Mouse (Mus musculus) limb, embryonic 14.5 days (tissue): Measurements from ENCODE around the gene Srsf5. TPM values are rescaled to one million over a fixed set of nuclear protein-coding genes. Genes with fewer than 3 reads are reported as not detected.
A peak's percentile ranks its signal among the peaks of the same experiment; 100 is the strongest.

Experiments
- ATAC-seq: fragments of 200-750 bp; cut with Nextera tagmentation; 2 replicates; pipeline ENCODE4 v1.8.0; 2017; ENCODE audit warnings: low read depth, moderate number of reproducible peaks, moderate TSS enrichment; ENCODE audit not compliant: low FRiP score
- DNase-seq: peaks from one replicate; pipeline ENCODE4 v3.0.0-alpha.2; 2015; ENCODE audit warnings: low spot score
- H3K27ac ChIP-seq: fragments of 300-500 bp; sonication (generic); replicated peaks from 2 replicates; pipeline ENCODE4 v1.5.1; 2014; ENCODE audit warnings: low read depth, mild to moderate bottlenecking, low read length, moderate library complexity, mixed read lengths
- H3K27me3 ChIP-seq: fragments of 300-500 bp; sonication (generic); 2 replicates; pipeline ENCODE4 v1.6.1; 2014; ENCODE audit warnings: low read length, mixed read lengths; ENCODE audit not compliant: control insufficient read depth, insufficient read depth
- H3K36me3 ChIP-seq: fragments of 300-500 bp; sonication (generic); 2 replicates; pipeline ENCODE4 v1.6.1; 2014; ENCODE audit warnings: mild to moderate bottlenecking, low read length, moderate library complexity, mixed read lengths; ENCODE audit not compliant: control insufficient read depth, insufficient read depth
- H3K4me1 ChIP-seq: fragments of 300-500 bp; sonication (generic); 2 replicates; pipeline ENCODE4 v1.6.1; 2014; ENCODE audit warnings: antibody characterized with exemption, low read length, mixed read lengths; ENCODE audit not compliant: control insufficient read depth, insufficient read depth
- H3K4me2 ChIP-seq: fragments of 300-500 bp; sonication (generic); replicated peaks from 2 replicates; pipeline ENCODE4 v1.6.1; 2014; ENCODE audit warnings: low read depth, mild to moderate bottlenecking, low read length, moderate library complexity; ENCODE audit not compliant: severe bottlenecking
- H3K4me3 ChIP-seq: fragments of 300-500 bp; sonication (generic); replicated peaks from 2 replicates; pipeline ENCODE4 v1.5.1; 2014; ENCODE audit warnings: low read length
- H3K9ac ChIP-seq: fragments of 300-500 bp; sonication (generic); 2 replicates; pipeline ENCODE4 v1.6.1; 2014; ENCODE audit warnings: mild to moderate bottlenecking, low read depth, low read length, moderate library complexity; ENCODE audit not compliant: severe bottlenecking
- H3K9me3 ChIP-seq: fragments of 300-500 bp; sonication (generic); 2 replicates; pipeline ENCODE4 v1.6.1; 2016; ENCODE audit warnings: low read length; ENCODE audit not compliant: control insufficient read depth
- POLR2A ChIP-seq: fragments of 200-500 bp; IDR thresholded peaks from 2 replicates; pipeline ENCODE4 v1.8.0; 2012; ENCODE audit warnings: inconsistent platforms, mild to moderate bottlenecking, moderate library complexity, borderline replicate concordance; ENCODE audit not compliant: insufficient read depth, insufficient read length; ENCODE audit errors: extremely low read depth
- WGBS: fragments of 180-500 bp; shearing (Covaris S2); extraction: QIAGEN DNeasy Blood & Tissue Kit; methylation state at CpG from one replicate; pipeline ENCODE4 v1.1.7; 2014; 5-methylcytosine and 5-hydroxymethylcytosine counted together
- polyA plus RNA-seq, 2 experiments: library from polyadenylated mRNA; depleted of rRNA in 1 of 2; stranded (reverse) in 1 of 2; unstranded in 1 of 2; fragments of >200 nt; fragmentation: Nextera tagmentation in 1 of 2; extraction: Ambion mirVana in 1 of 2; gene quantifications; 2 replicates each; pipeline versions ENCODE4 v1.2.1 to v1.2.3; 2012 to 2014

Srsf5 gene
- polyA plus RNA-seq, 2 experiments, result 392 to 906 TPM

DNA sequence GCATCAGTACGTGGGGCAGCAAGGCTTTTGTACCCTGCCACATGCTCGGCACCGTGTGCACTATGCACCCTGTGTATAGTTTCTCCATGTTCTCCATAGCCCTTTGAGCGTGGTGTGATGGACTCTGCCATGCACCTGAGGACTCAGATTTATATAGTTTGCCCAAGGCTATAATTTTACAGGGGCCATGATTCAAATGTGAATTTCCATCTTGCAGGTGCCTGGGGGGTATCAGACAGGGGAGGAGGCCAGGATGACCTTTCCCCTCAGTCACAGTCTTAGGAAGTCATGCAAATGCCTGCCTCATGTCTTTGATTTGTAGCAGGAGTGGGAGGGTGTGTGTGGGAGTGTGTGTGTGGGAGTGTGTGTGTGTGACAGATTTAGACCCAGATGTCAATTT, 52.3 kb downstream of the Srsf5 start:
- no peak overlapping the region for H3K4me3 ChIP-seq
- ATAC-seq, result no peak
- no peak overlapping the region for H3K9ac ChIP-seq
- no peak for DNase-seq
- TF ChIP-seq POLR2A, result no peak
- H3K4me2 ChIP-seq, result no peak overlapping the region
- H3K27ac ChIP-seq, result no peak overlapping the region
- peaks cover 7% of the 10 kb centered on the region; the same call in 1 of the 2 replicates for H3K27me3 ChIP-seq
- H3K36me3 ChIP-seq, result no peaks in the 10 kb centered on the region
- WGBS, result 50% methylated on average over 4 of the region's 4 CpGs
- no peaks in the 10 kb centered on the region for H3K9me3 ChIP-seq
- no peaks in the 10 kb centered on the region for H3K4me1 ChIP-seq

GRCm38 (mm10) chr12:80998528-80999221, 53.4 kb downstream of the Srsf5 start:
- no peak for TF ChIP-seq POLR2A
- no peaks in the 10 kb centered on the region for H3K36me3 ChIP-seq
- DNase-seq (no peak), ATAC-seq (no peak; the same call in 1 of the 2 replicates)
- H3K4me2 ChIP-seq, result peak overlapping the region; percentile 41
- peak overlapping the region; percentile 24 for H3K4me3 ChIP-seq
- WGBS, result 3% methylated on average over 33 of the region's 33 CpGs
- peaks cover 7% of the 10 kb centered on the region; the same call in 1 of the 2 replicates for H3K27me3 ChIP-seq
- H3K4me1 ChIP-seq, result no peaks in the 10 kb centered on the region
- no peak overlapping the region for H3K27ac ChIP-seq
- H3K9ac ChIP-seq, result peak overlapping the region; percentile 17; the same call in 1 of the 2 replicates
- no peaks in the 10 kb centered on the region for H3K9me3 ChIP-seq

Other genes starting within 250 kb of the Srsf5 start
- gene Ccdc177, start 184.8 kb upstream of the Srsf5 start, polyA plus RNA-seq (2012; rRNA removed), result 0.08 and 0.10 TPM in 2 replicates
- 0.04 and 0.07 TPM in 2 replicates for gene Ccdc177, start 184.8 kb upstream of the Srsf5 start, polyA plus RNA-seq (2014; fragmentation: Nextera tagmentation; extraction: Ambion mirVana)
- 28.6 and 32.2 TPM in 2 replicates for gene Susd6, start 155.0 kb upstream of the Srsf5 start, polyA plus RNA-seq (2012; rRNA removed)
- 22.3 and 24.9 TPM in 2 replicates for gene Susd6, start 155.0 kb upstream of the Srsf5 start, polyA plus RNA-seq (2014; fragmentation: Nextera tagmentation; extraction: Ambion mirVana)
- gene Slc10a1, start 23.2 kb downstream of the Srsf5 start, polyA plus RNA-seq (2012; rRNA removed), result not detected in 2 replicates
- 0.45 and 0.98 TPM in 2 replicates for gene Slc10a1, start 23.2 kb downstream of the Srsf5 start, polyA plus RNA-seq (2014; fragmentation: Nextera tagmentation; extraction: Ambion mirVana)
- 16.3 and 17.5 TPM in 2 replicates for gene Smoc1, start 81.3 kb downstream of the Srsf5 start, polyA plus RNA-seq (2012; rRNA removed)
- 8.1 and 8.5 TPM in 2 replicates for gene Smoc1, start 81.3 kb downstream of the Srsf5 start, polyA plus RNA-seq (2014; fragmentation: Nextera tagmentation; extraction: Ambion mirVana)